Mouse (Mus musculus) thymus, postnatal 10 days (tissue): ENCODE data around the gene Nop9.
A peak's percentile ranks its signal among the peaks of the same experiment; 100 is the strongest.

Experiments used
- DNase-seq, 2 experiments: peaks; one replicate each; pipeline ENCODE4 v3.0.0; 2021; ENCODE audit warnings: low spot score in 2 of 2

Nop9 gene

DNA sequence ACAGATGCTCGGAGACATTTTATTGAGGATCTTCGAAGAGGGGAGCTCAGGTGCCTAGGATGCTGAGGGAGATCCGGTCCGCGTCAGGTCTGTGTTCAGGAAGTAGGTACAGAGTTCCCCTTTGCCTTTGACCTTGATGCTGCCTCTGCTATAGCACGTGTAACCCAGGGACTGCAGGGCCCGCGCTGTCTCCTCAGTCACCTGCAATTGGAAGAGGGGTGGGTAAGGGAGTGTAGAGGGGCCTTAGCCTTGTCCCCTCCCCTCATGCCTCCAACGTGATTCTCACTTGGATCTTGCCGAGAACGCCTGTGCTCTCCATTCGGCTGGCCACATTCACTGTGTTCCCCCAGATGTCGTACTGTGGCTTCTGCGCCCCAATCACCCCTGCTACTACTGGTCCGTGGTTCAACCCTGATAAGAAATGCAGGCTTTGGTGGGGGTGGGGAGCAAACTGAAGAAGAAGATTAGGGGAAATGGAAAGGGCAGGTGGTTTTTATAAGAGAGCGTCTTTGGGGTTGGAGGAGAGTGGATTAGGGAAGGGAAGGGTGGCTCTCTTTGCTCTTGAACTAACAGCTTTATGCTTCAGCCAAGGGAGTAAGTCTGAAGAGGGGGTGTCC is 23.7 kb downstream of the Nop9 start:
- DNase-seq = no peak

DNA sequence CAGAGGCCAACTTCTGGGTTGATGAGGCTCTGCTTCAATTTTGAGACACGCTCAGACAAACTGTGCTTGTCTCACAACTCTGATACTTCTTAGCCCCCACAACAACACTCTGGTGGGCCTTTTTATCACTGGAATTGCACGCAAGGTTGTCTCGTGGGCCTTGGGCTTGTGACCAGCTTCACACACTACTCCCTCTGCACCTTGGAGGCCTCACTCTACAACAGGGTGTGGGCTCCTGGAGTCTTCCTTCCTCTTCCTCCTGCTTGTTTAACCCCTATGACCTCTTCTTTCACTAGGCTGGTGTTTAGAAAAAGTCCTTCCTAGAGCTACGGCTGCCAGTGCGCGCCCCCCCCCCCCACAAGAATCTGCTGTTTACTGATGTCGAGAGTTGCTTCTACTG is 31.2 kb downstream of the Nop9 start:
- DNase-seq = no peak

DNA sequence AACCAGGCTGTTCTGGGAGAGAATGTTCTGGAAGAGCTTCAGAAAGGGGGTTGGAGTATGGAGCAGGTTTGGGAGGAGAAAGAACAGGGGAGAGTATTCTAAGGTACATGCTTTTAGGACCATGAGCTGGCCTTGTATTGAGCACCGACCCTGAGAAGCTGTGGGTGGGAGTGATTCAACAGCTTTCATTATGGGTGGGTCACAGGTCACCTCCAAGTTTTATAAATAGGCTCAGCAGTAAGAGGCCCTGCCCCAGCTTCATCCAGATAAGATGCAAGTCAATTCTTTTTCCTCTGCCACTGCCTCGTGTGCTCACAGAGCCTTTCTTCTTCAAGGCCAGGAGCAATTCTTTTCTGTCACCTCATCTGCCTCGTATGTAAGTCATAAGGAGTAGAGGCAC is 31.7 kb downstream of the Nop9 start:
- DNase-seq = no peak

DNA sequence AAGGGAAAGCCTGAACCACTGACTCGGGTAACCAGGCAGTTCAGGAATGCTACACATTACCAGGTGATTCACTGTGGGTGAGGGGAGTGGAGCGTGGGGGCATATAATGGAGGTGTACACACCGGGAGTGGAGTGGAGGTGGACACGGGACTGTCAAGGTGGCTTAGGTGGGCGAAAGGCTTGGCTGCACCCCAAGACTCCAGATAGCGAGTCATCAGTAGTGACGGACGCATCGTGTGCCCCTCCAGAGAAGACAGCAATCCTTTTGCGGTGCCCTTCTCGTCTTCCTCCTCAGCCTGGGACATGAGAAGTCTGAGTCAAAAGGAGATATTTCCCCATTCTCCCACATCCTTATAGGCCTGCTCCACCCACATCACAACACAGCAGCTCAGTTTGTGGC is 32.3 kb downstream of the Nop9 start:
- no peak for DNase-seq

DNA sequence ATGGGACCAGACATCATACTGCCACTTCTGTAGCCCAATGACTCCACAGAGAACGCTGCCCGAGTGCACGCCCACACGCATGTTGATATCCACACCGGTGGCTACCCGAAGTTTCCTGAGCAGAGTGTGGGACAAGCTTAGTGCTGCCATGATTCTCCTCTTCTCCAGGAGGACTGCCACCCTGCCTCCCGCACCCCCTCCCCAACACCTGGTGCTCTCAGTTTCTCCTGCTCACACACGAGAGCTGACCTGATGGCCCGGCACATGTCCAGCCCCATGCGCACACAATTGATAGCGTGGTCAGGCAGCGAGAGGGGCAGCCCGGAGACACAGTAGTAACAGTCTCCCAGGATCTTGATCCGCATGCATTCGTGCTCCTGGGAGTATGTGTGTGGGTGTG is 33.2 kb downstream of the Nop9 start:
- no peak for DNase-seq

DNA sequence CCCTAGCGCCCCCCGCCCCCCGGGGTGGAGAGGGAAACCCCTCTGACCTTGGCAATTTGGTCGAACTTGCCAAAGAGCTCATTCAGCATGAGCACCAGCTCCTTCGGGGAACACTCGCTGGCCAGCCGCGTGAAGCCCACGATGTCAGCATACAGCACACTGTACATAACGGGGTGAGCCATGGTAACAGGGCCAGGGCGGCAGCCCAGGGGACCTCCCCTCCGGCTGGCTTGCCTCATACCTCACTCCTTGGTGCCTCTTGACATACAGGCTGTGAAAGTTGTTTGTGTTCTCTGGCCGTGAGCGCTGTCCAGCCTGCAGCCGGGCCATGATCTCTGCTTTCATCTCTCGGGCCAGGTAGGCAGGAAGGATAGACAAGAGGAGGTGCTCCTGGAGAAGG is 34.2 kb downstream of the Nop9 start:
- DNase-seq = no peak

DNA sequence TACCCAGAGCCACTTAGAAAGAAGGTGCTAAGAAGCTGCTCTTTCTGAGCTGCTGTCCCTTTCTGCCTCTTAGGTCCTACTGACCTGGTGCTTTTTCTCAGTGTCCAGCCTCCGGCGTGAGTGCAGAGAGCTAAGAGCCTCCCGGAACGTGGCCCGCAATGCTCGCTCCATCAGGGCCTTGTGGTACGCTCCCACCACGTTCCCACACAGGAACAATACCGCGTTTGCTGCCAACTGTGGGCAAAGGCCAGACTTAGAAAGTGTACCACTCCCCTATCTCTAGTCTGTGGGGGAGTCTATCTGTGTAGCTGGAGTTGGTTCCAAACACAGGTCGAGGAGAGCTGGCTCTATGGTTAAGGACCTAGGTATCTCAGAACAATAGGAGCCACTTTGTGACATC is 35.2 kb downstream of the Nop9 start:
- peak in 1 of 2 experiments; percentile 2 for DNase-seq

DNA sequence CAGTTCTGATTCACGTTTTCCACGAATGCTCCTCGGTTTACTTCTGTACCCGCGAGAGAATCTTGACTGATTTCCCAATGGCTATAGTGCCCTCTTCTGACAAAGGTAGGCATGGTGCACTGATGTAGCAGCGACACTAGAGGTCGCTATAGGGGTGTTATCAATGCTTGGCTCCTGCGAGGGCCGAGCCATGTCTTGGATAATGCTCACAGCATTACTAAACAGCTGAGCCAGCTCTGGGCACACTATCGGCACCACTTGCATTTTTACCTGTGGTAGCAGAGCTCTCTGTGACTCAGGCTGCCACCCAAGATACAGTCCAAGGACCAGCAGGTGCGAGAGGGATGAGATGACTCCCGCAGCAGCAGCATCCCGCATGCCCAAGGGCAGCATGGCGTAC is 35.8 kb downstream of the Nop9 start:
- DNase-seq = peak; percentile 17 to 66

DNA sequence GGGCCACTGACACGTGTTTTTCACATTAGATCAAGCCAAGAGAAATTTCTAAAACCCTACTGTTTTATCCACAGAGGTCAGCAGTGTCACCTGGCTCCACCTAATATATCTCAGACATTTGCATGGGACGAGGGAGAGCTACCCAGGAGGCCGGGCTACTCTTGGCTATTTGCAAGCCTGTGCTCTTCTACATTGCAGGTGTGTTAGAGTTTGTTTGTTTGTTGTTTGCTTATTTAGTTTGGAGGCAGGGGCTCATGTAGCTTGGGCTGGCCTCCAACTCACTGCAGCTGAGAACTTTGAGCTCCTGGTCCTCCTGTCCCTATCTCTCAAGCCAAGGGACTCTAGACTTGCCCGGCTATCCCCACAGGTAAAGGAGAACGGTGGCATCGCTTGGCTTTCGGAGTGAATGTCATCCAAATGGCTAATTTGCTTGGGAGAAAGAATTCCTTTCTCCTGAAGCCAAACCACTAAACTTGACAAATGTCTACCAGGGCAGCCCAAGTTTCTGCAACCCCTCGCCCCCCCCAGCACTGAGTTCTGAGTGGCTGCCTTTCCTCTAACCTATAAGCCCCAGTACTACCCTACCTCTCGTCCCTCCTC is 37.0 kb downstream of the Nop9 start:
- peak; percentile 1 to 2 for DNase-seq

DNA sequence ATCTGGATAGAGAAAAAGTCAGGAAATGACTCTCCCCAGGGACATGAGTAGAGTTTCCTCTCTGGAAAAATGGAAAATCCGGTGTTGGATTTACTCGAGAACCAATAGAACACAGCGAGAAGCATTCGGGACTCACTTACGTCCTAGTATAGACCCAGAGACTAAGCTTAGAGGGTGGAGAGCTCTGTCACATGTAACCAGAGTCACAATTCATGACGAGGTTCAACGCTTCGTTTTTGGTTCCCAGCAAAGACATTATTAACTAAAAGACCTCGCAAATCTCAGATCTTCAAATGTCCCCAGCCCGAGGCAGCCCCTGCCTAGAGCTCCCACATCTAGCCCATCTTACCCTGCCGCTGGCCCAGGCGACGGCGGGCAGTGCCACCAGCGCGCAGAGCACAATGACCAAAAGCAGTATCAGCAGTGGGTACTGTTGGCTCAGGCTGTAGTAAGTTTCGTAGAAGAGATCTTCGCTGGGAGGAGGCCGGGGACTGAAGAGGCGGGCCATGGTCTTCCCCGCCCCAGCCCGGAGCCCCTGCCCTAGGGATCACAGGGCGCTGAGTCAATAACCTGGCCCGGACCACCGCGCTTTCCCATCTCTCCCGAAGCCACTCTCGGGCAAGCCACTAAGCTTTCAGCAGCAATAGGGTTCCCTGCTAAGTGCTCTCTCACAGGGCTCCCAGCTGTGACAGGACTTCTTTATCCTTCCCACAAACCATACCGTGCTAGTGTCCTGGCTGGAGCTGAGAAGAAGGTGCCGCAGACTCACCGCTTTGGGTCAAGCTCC is 37.9 kb downstream of the Nop9 start:
- peak; percentile 2 for DNase-seq

DNA sequence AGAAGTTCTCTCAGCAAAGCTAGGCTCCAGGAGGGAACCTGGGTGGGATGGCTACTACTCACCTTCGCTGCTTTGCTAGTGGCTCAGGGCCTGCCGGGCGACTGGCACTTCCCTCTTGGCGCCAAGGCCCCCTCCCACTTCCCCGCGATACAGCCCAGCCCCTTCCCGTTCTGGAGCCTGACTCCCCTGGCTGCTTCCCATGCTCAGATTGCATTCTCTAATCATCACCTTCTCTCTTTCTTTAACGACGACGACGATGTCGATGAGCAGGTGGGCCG is 38.4 kb downstream of the Nop9 start, which contains the start of gene Adcy4:
Gene Adcy4 (minus strand): TSS at position 138 of the 278 bp plus-strand sequence.
- DNase-seq = no peak

DNA sequence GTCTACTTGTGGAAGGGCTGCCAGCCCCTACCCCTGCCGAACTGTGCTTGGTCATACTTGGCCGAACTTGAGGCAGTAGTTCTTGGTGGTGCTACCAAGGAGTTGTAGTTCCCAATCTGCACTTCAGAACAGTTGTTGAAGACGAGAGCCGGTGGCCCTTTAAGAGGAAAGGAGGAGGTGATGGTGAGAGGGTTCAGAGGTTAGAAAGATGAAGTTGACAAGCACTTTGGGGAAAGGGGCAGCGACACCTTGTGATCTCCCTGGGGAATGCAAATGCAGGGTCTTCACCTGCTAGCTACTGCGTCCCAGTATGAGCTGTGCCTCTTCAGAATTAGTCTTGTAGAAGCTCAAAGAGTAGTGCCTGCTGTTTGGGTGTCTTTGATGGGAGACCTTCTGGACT is 39.7 kb downstream of the Nop9 start:
- peak in 1 of 2 experiments; percentile 36 for DNase-seq

DNA sequence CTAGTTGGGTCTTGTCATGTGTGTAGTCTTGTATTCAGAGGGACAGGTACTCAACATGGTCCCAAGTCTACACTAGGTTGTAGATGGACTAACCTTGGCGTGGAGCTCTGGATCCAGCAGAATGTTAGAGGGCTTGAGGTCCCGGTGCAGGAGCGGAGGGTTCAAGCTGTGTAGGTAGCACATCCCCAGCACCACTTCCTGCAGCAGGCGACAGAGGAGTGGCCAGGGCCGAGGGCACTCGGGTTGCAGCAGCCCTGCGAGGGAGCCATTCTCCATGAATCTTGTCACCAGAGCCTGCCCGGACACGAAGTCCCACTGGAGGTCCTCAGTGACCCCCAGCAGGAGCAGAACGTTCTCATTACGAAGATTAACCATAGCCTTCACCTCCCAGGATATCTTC is 42.2 kb downstream of the Nop9 start:
- peak in 1 of 2 experiments; percentile 4 for DNase-seq

DNA sequence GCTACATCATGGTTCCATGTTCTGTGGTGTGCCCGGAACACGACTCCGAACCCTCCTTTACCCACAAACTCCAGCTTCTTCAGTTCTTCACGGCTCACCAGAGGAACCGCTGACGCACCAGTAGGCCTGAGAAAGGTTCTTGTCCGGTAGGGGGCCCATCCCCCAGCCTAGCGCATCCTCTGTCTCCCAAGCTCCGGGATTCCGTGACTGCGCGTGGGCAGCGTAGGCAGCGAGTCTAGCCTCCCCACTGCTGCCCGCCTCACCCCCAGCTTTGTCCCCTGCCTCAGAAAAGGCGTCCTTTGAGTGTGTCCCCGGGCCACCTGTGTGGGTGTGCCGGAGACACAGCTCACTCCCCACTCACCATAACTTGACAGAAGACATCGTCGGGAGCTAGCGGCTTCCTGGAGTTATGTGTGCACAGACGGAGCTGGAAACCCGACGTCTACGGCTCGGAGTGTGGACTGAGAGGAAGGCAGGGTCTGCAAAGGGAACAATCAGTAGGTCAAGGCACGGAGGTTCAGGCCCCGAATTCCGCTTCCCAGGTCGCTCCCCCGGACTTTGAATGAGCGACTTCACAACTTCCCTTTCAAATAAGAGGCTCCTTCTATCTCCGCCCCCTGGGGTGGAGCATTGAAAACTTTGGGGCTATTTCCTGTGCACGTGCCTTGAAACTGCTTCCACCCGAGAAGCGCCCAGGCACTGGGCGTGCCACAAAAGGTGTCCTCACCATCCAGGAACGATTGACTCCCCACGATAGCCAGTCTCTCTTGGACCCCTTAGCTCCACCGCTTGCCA is 43.0 kb downstream of the Nop9 start, which contains the start of gene Ripk3:
Gene Ripk3 (minus strand): TSS at position 610 of the 795 bp plus-strand sequence.
- peak; percentile 54 to 63 for DNase-seq

DNA sequence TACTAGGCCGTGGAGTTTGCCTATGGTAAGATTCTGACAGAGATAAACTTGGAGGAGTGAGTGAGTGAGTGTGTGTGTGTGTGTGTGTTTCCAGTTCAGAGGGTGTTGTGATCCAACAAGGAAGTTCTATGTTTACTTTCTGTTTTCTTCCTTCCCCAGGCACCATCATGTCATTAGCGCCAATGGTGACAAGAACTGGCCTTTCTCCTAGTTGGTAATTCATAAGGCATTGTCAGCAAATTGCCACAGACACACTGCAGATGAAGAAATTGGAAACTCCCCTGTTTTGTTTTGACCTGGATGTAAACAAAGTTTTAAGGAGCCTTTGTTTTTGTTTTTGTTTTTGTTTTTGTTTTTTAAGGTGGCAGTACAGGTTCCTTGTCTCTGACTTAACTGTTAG is 48.0 kb downstream of the Nop9 start:
- DNase-seq = no peak

DNA sequence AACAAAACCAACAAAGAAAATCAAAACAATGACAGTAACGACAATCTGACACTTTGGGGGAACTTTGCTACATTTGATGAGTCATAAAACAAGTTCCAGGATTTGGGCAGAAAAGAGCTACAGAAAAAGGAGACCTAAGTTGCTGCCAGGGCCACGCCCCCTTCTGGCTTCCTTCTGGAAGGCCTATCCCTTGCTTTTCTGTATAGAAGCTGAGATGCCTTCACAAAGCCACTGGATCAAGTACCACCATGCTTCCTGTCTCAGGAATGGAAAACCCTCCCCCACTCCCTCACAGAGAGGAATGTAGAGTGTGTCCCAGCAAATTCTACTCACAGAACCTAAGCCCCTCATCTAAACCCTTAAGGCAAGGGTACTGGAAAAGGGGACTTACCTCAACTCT is 48.5 kb downstream of the Nop9 start:
- DNase-seq = peak in 1 of 2 experiments; percentile 1

DNA sequence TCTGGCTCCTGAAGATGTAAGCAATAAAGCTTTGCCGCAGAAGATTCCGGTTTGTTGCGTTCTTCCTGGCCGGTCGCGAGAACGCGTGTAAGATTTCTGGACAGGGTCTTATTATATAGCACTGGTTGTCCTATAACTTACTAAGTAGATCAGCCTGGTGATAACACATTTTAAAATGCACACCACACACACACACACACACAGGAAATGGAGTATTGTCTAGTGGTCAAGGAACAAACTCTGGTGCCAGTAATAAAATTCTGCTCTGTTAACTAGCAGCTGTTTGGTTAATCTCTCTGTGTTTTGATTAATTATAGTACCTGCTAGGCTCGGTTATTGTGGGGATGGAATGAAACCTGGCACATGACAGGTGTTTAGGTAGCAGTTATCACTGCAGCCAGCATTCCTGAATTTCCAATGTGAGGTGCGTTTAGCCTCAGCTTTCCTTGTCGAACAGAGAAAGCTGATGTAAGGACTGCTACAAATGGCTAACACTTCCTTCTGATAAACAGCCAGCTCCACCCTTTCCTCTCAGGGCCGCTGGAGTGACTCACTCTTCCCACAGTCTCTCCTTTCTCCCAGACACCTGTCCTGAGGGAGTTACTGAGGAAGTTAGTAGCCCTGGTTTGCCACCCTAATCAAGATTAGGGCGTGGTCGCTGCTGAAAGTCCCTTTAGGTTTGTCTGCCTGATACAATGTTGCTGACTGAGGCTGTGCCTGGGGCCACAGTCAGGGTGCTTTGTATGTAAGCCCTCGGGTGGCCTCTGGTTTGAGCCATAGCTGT is 50.1 kb downstream of the Nop9 start:
- peak in 1 of 2 experiments; percentile 1 for DNase-seq
